In the genomic region with DNA sequence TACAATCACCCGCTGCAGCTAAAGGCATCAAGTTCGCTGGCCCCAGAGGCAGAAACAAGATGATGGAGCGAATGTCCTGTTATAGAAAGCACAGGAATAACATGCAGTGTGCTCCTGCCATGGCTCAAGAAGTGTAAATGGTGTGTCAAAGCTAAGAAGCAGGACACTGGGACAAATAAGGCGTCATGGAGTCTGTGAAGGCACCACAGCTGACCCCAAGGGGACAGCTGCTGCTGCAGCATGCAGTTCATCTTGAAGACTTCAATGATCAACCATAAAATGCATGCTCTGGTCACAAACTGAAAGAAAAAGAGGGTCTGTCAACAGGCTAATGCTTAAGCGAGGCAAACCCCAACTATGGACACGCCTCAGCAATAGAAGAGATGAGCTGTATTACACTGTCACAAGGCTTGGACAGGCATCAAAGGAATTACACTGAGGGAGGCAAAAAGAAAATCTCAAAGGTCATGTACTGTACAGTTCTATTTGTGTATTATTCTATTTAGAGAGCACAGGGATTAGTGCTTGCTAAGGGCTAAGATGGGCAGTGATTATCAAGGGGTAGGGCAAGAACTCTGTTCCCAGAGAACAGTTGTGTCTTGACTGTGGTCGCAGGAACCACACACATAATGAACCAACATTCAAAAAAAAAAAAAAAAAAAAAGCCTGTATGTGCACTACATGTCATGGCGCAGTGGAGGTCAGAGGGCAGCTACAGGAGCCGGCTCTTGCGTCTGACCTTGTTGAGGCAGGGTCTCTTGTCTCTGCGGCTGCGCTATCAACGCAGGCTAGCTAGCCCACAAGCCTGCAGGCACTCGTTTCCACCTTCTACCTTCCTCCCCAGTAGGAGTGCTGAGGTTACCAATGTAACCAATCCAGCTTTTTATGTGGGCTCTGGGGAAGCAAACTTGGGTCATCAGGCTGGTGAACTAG, we compare ENCODE assay signal across 20 mouse cellular contexts. TPM values are rescaled to one million over a fixed set of nuclear protein-coding genes. Genes with fewer than 3 reads are reported as not detected.
A peak's percentile ranks its signal among the peaks of the same experiment; 100 is the strongest.
DNase-seq lines count a peak whose midpoint lies in the region; ATAC-seq and TF ChIP-seq lines count a peak whose summit lies in the region.
"Had no signal": no experiment of that assay in that cellular context is flagged by ENCODE, and none has a peak within 500 bp of the region (broad histone marks: within the 10 kb centered on the region; RNA-seq: fewer than 3 reads in every experiment).

No protein-coding gene starts in this region.

- in situ Hi-C loops in Patski (cut with MboI; ENCODE audit: low pct_unique_long_range_greater_than_20kb): no loop called here

- ATAC-seq in heart, embryonic 13.5 days (ENCODE audit: extremely low read depth, insufficient number of reproducible peaks, low FRiP score, low TSS enrichment): no peak
- peak; percentile 57 for ATAC-seq in limb, embryonic 13.5 days (ENCODE audit: low FRiP score, low read depth)
- ATAC-seq in Patski: no peak
- ATAC-seq in intestine, embryonic 15.5 days: peak; percentile 58; the same call in 1 of the 2 replicates
- ATAC-seq: forebrain, postnatal 0 days; inflammation-experienced regulatory T-cells, adult 6 months; midbrain, embryonic 15.5 days had no signal

- H3K9ac ChIP-seq in heart, embryonic 13.5 days: no peak overlapping the region
- no peak overlapping the region for H3K9ac ChIP-seq in limb, embryonic 13.5 days
- no peak overlapping the region for H3K9ac ChIP-seq in intestine, embryonic 15.5 days
- H3K9ac ChIP-seq: forebrain, postnatal 0 days; lung, embryonic 14.5 days; midbrain, embryonic 15.5 days had no signal

- H3K4me1 ChIP-seq in heart, embryonic 13.5 days: peaks cover 19% of the 10 kb centered on the region
- H3K4me1 ChIP-seq in limb, embryonic 13.5 days: no peaks in the 10 kb centered on the region
- H3K4me1 ChIP-seq in limb, embryonic 10.5 days: no peaks in the 10 kb centered on the region
- H3K4me1 ChIP-seq in intestine, embryonic 15.5 days (replicated peaks): no peaks in the 10 kb centered on the region
- H3K4me1 ChIP-seq: midbrain, embryonic 15.5 days had no signal

- H3K9me3 ChIP-seq in heart, embryonic 13.5 days: no peaks in the 10 kb centered on the region
- no peaks in the 10 kb centered on the region for H3K9me3 ChIP-seq in limb, embryonic 13.5 days
- H3K9me3 ChIP-seq in limb, embryonic 10.5 days (replicated peaks): no peaks in the 10 kb centered on the region
- no peaks in the 10 kb centered on the region for H3K9me3 ChIP-seq in intestine, embryonic 15.5 days
- H3K9me3 ChIP-seq: G1E; midbrain, embryonic 15.5 days had no signal

- no peak overlapping the region for H3K4me3 ChIP-seq in heart, embryonic 13.5 days
- H3K4me3 ChIP-seq in limb, embryonic 13.5 days: no peak overlapping the region
- H3K4me3 ChIP-seq in limb, embryonic 10.5 days: no peak overlapping the region
- H3K4me3 ChIP-seq in intestine, embryonic 15.5 days (replicated peaks): no peak overlapping the region
- H3K4me3 ChIP-seq: midbrain, embryonic 15.5 days had no signal

- CTCF ChIA-PET in Patski (lab: Charles Lee): interaction anchor here (1.1 to 2.3 kb wide), 4 partner anchors 9 to 139 kb away, joined by 3 to 10 read pairs (median 6); no protein-coding TSS in a partner anchor

- 71% methylated on average over 14 of the region's 14 CpGs for WGBS in heart, embryonic 13.5 days
- 82% methylated on average over 14 of the region's 14 CpGs for WGBS in limb, embryonic 13.5 days
- WGBS in limb, embryonic 10.5 days: 84% methylated on average over 14 of the region's 14 CpGs
- WGBS in intestine, embryonic 15.5 days: 80% methylated on average over 14 of the region's 14 CpGs

- no peak for DNase-seq in heart, adult 18-20 months
- no peak for DNase-seq in limb, embryonic 10.5 days (ENCODE audit: low spot score)
- DNase-seq in Patski (ENCODE audit: low read depth, low spot score): peak; percentile 41
- no peak for DNase-seq in urinary bladder, postnatal 14 days (ENCODE audit: low spot score)
- DNase-seq: adrenal gland, adult 2 months; cerebellum, adult 2 months; forebrain, postnatal 0 days; gastrocnemius, postnatal 14 days; lung, embryonic 14.5 days; thymus, adult 2 months had no signal

- H3K27me3 ChIP-seq in heart, embryonic 13.5 days (replicated peaks): no peaks in the 10 kb centered on the region
- H3K27me3 ChIP-seq in limb, embryonic 13.5 days: no peaks in the 10 kb centered on the region
- H3K27me3 ChIP-seq in limb, embryonic 10.5 days (ENCODE audit: low read depth, poor library complexity, severe bottlenecking): no peaks in the 10 kb centered on the region
- no peaks in the 10 kb centered on the region for H3K27me3 ChIP-seq in Patski
- H3K27me3 ChIP-seq in intestine, embryonic 15.5 days (replicated peaks): no peaks in the 10 kb centered on the region
- H3K27me3 ChIP-seq: midbrain, embryonic 15.5 days had no signal

- peaks cover 81% of the 10 kb centered on the region for H3K36me3 ChIP-seq in heart, embryonic 13.5 days
- peaks cover 65% of the 10 kb centered on the region for H3K36me3 ChIP-seq in limb, embryonic 13.5 days
- H3K36me3 ChIP-seq in limb, embryonic 10.5 days: peaks cover 60% of the 10 kb centered on the region
- H3K36me3 ChIP-seq in intestine, embryonic 15.5 days: peaks cover 23% of the 10 kb centered on the region

- peak overlapping the region; percentile 59 for H3K27ac ChIP-seq in heart, embryonic 13.5 days (replicated peaks)
- H3K27ac ChIP-seq in limb, embryonic 13.5 days: no peak overlapping the region
- H3K27ac ChIP-seq in limb, embryonic 10.5 days: no peak overlapping the region
- H3K27ac ChIP-seq in intestine, embryonic 15.5 days: 0 out of 2 replicates have a peak overlapping the region, but pooled peaks have one; percentile 17
- H3K27ac ChIP-seq: midbrain, embryonic 15.5 days had no signal

- POLR2A ChIA-PET in Patski (lab: Charles Lee): no interaction called here

- H3K4me2 ChIP-seq in heart, embryonic 13.5 days: no peak overlapping the region
- no peak overlapping the region for H3K4me2 ChIP-seq in limb, embryonic 13.5 days (replicated peaks)
- H3K4me2 ChIP-seq in intestine, embryonic 15.5 days (replicated peaks): no peak overlapping the region
- H3K4me2 ChIP-seq: lung, embryonic 14.5 days; midbrain, embryonic 15.5 days had no signal

- TF ChIP-seq CTCF in Patski (IDR thresholded peaks at IDR 0.05): no peak

RNA-seq across cellular contexts. Expression of gene Arid5a, which starts 25.7 kb away (rescaled TPM):
- polyA plus RNA-seq in heart, embryonic 13.5 days (2015; fragmentation: Nextera tagmentation; extraction: Ambion mirVana): 12.7 and 13.4 TPM in 2 replicates
- total RNA-seq in heart, adult 18-20 months (2021): 10 to 100 TPM; 10.8 to 12.7 TPM
- polyA plus RNA-seq in limb, embryonic 13.5 days (2015; fragmentation: Nextera tagmentation; extraction: Ambion mirVana): 6.7 and 9.2 TPM in 2 replicates
- 2.8 and 4.2 TPM in 2 replicates for polyA plus RNA-seq in limb, embryonic 10.5 days (2016; fragmentation: Nextera tagmentation; extraction: Ambion mirVana)
- 9.2 TPM for polyA plus RNA-seq in Patski (2021)
- polyA plus RNA-seq in intestine, embryonic 15.5 days (2015; fragmentation: Nextera tagmentation; extraction: Ambion mirVana): 3.2 and 5.3 TPM in 2 replicates

RNA-seq across cellular contexts. Expression of gene Kansl3, which starts 35.8 kb away (rescaled TPM):
- polyA plus RNA-seq in heart, embryonic 13.5 days (2015; fragmentation: Nextera tagmentation; extraction: Ambion mirVana): 39.0 and 39.5 TPM in 2 replicates
- 10 to 100 TPM; 55.4 to 62.3 TPM for total RNA-seq in heart, adult 18-20 months (2021)
- polyA plus RNA-seq in limb, embryonic 13.5 days (2015; fragmentation: Nextera tagmentation; extraction: Ambion mirVana): 48.3 and 49.5 TPM in 2 replicates
- 50.3 and 53.4 TPM in 2 replicates for polyA plus RNA-seq in limb, embryonic 10.5 days (2016; fragmentation: Nextera tagmentation; extraction: Ambion mirVana)
- polyA plus RNA-seq in Patski (2021): 61.5 TPM
- 32.2 and 36.5 TPM in 2 replicates for polyA plus RNA-seq in intestine, embryonic 15.5 days (2015; fragmentation: Nextera tagmentation; extraction: Ambion mirVana)

RNA-seq across cellular contexts. Expression of gene Fer1l5, which starts 38.9 kb away (rescaled TPM):
- polyA plus RNA-seq in heart, embryonic 13.5 days (2015; fragmentation: Nextera tagmentation; extraction: Ambion mirVana): 0.78 and 0.89 TPM in 2 replicates
- total RNA-seq in heart, adult 18-20 months (2021): not detected
- polyA plus RNA-seq in limb, embryonic 13.5 days (2015; fragmentation: Nextera tagmentation; extraction: Ambion mirVana): 0.97 and 1.1 TPM in 2 replicates
- polyA plus RNA-seq in limb, embryonic 10.5 days (2016; fragmentation: Nextera tagmentation; extraction: Ambion mirVana): 1.1 and 1.7 TPM in 2 replicates
- 3.8 TPM for polyA plus RNA-seq in Patski (2021)
- polyA plus RNA-seq in intestine, embryonic 15.5 days (2015; fragmentation: Nextera tagmentation; extraction: Ambion mirVana): 0.43 and 0.80 TPM in 2 replicates
- total RNA-seq: common myeloid progenitor, adult 5-6 weeks; forebrain, postnatal 0 days; G1E; gastrocnemius, postnatal 14 days; hematopoietic stem cell, adult 5-6 weeks; layer of hippocampus, postnatal 25 days; left cerebral cortex, postnatal 25 days had no signal
- polyA plus RNA-seq: cerebellum, adult 2 months; G1E had no signal

RNA-seq across cellular contexts. Expression of gene Neurl3, which starts 58.7 kb away (rescaled TPM):
- polyA plus RNA-seq in heart, embryonic 13.5 days (2015; fragmentation: Nextera tagmentation; extraction: Ambion mirVana): 3.7 and 4.7 TPM in 2 replicates
- total RNA-seq in heart, adult 18-20 months (2021): 1 to 10 TPM; 3.2 to 3.4 TPM
- polyA plus RNA-seq in limb, embryonic 13.5 days (2015; fragmentation: Nextera tagmentation; extraction: Ambion mirVana): 0.83 and 2.0 TPM in 2 replicates
- 0.45 and 1.0 TPM in 2 replicates for polyA plus RNA-seq in limb, embryonic 10.5 days (2016; fragmentation: Nextera tagmentation; extraction: Ambion mirVana)
- 2.7 TPM for polyA plus RNA-seq in Patski (2021)
- 24.2 and 25.6 TPM in 2 replicates for polyA plus RNA-seq in intestine, embryonic 15.5 days (2015; fragmentation: Nextera tagmentation; extraction: Ambion mirVana)

Comparison
In these comparisons a context has a peak if more than half of its experiments do, and no peak if none do; other contexts are left out.
1. ATAC-seq: peak in limb, embryonic 13.5 days (single experiment) and intestine, embryonic 15.5 days (single experiment); none in heart, embryonic 13.5 days (single experiment) and Patski (single experiment).
2. H3K27ac ChIP-seq: peak in heart, embryonic 13.5 days (single experiment) and intestine, embryonic 15.5 days (single experiment); none in limb, embryonic 13.5 days (single experiment) and limb, embryonic 10.5 days (single experiment).